Mouse (Mus musculus) cerebellum, postnatal 14 days (tissue): Measurements from ENCODE around the gene Snx15.

Experiments used
- DNase-seq, 2 experiments: peaks; one replicate each; pipeline ENCODE4 v3.0.0; 2021; ENCODE audit warnings: mixed read lengths in 2 of 2

Snx15 gene

DNA sequence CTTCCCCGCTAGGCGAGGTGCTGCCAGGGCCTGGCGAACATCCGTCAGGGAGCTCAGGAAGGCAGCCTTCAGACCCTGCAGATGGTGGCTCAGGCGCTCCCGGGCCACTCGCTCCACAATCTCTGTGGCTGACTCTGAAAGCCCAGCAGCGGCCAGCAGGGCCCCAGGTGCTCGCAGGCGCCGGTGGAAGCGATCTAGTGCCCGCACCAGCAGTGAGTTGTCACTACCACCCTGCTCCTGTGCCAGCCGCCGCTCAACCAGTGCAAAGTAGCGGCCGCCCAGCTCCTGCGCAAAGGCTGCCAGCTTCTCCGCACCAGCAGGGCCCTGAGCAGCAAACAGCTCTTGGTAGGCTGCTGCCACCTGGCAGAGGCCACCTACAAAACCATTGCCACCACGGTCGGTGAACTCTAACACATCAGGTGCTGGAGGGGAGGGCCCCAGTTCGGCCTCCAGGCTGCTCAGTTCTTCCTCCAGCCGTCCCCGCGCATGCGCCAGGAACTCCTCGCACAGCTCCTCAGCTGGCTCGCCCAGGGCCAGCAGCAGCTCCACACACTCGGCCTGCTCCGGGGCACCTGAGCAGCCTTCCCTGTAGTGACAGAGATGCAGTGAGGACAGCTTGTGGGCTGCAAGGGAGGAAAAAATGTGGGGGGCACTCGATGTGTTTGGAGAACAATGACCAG is 57.4 kb downstream of the Snx15 start:
- DNase-seq: peak; percentile 50 to 65

- no peak for DNase-seq
These were observed 58.3 kb downstream of the Snx15 start for GRCm38 (mm10) chr19:6069851-6070250.
